Mouse (Mus musculus) heart, adult 2 months (tissue): ENCODE measurements around the gene Alg3. TPM values are rescaled to one million over a fixed set of nuclear protein-coding genes. Genes with fewer than 3 reads are reported as not detected.

Source experiments
- DNase-seq, 2 experiments: peaks; one replicate each; pipeline ENCODE4 v3.0.0; 2021
- H3K27ac ChIP-seq: fragments of 200-600 bp; 2 replicates; pipeline ENCODE4 v1.8.1; 2022
- H3K27me3 ChIP-seq: fragments of 200-500 bp; 2 replicates; pipeline ENCODE4 v1.6.1; 2012; ENCODE audit warnings: mild to moderate bottlenecking, low read length, inconsistent platforms, mixed read lengths; ENCODE audit not compliant: control insufficient read depth, insufficient read depth
- H3K36me3 ChIP-seq: fragments of 200-500 bp; 2 replicates; pipeline ENCODE4 v1.6.1; 2012; ENCODE audit warnings: low read length, inconsistent platforms; ENCODE audit not compliant: control insufficient read depth, insufficient read depth
- H3K4me1 ChIP-seq: fragments of 200-500 bp; 2 replicates; pipeline ENCODE4 v1.6.1; 2011; ENCODE audit warnings: low read length; ENCODE audit not compliant: control insufficient read depth, insufficient read depth
- H3K4me3 ChIP-seq: fragments of 200-600 bp; 2 replicates; pipeline ENCODE4 v1.8.1; 2022
- H3K79me2 ChIP-seq: fragments of 200-500 bp; replicated peaks from 2 replicates; pipeline ENCODE4 v1.6.1; 2012; ENCODE audit warnings: mild to moderate bottlenecking, inconsistent platforms, low read length, moderate library complexity, mixed read lengths; ENCODE audit not compliant: control insufficient read depth, insufficient read depth
- H3K9ac ChIP-seq: fragments of 200-500 bp; 2 replicates; pipeline ENCODE4 v1.6.1; 2012; ENCODE audit warnings: low read depth, mild to moderate bottlenecking, control low read depth, inconsistent platforms, low read length, mixed read lengths
- CTCF ChIP-seq: fragments of 200-600 bp; IDR thresholded peaks from 2 replicates; pipeline ENCODE4 v1.8.1; 2022; ENCODE audit warnings: antibody characterized with exemption, mild to moderate bottlenecking, moderate library complexity
- EP300 ChIP-seq: fragments of 200-500 bp; IDR thresholded peaks from 2 replicates; pipeline ENCODE4 v1.6.1; 2011; ENCODE audit warnings: low read depth, low read length, control low read depth; ENCODE audit not compliant: insufficient read depth
- POLR2A ChIP-seq: fragments of 200-500 bp; IDR thresholded peaks from 2 replicates; pipeline ENCODE4 v1.6.1; 2011; ENCODE audit warnings: mild to moderate bottlenecking, low read depth, low read length, control low read depth; ENCODE audit not compliant: insufficient read depth
- WGBS: fragments of 180-500 bp; shearing (Covaris S2); methylation state at CpG from one replicate; pipeline ENCODE4 v1.1.7; 2018; 5-methylcytosine and 5-hydroxymethylcytosine counted together
- intact Hi-C: fragments of 180-260 bp; cut with DNase I; formaldehyde crosslinking; loops from one replicate; pipeline ENCODE4 v1.15.1; 2025
- polyA plus RNA-seq: library from polyadenylated mRNA; depleted of rRNA; stranded (reverse); fragments of >200 nt; gene quantifications from 2 replicates; pipeline ENCODE4 v1.2.3, GENCODE M21; 2012
- total RNA-seq, 2 experiments: library from RNA; stranded (reverse); gene quantifications; 2 replicates each; pipeline ENCODE4 v1.2.3; 2021

The Alg3 gene
- total and polyA plus RNA-seq, 3 experiments, result 9.9 to 19.2 (median 10.4) TPM

GRCm38 (mm10) chr16:20619541-20620398 lies 8.2 kb upstream of the Alg3 start:
- intact Hi-C loops, result loop anchor here (1.0 kb wide), 1 partner anchor 8 kb away; the partner anchor contains the start of genes Alg3, Eef1akmt4 and Gm49333
- Histone ChIP-seq H3K36me3 (no peaks in the 10 kb centered on the region), H3K4me1 (peaks cover 1% of the 10 kb centered on the region; the same call in 1 of the 2 replicates), H3K9ac (no peak overlapping the region), H3K27me3 (no peaks in the 10 kb centered on the region), H3K79me2 (no peaks in the 10 kb centered on the region), H3K4me3 (peak overlapping the region; percentile 32), H3K27ac (no peak overlapping the region)
- WGBS, result 4% methylated on average over 81 of the region's 83 CpGs
- TF ChIP-seq POLR2A (no peak), EP300 (no peak), CTCF (no peak)
- peak; percentile 40 to 60 for DNase-seq

GRCm38 (mm10) chr16:20610501-20611356 lies 806 bp downstream of the Alg3 start:
- under 1% methylated on average over 28 of the region's 28 CpGs for WGBS

GRCm38 (mm10) chr16:20604705-20605104 lies 6.8 kb downstream of the Alg3 start:
- H3K36me3 ChIP-seq, result no peaks in the 10 kb centered on the region
- no peak overlapping the region for H3K27ac ChIP-seq
- TF ChIP-seq EP300, result no peak
- TF ChIP-seq CTCF, result no peak
- no peak for TF ChIP-seq POLR2A
- no peak for DNase-seq
- no peak overlapping the region for H3K9ac ChIP-seq
- H3K4me3 ChIP-seq, result no peak overlapping the region
- H3K4me1 ChIP-seq, result no peaks in the 10 kb centered on the region
- WGBS, result 64% methylated on average over 9 of the region's 9 CpGs
- H3K79me2 ChIP-seq, result no peaks in the 10 kb centered on the region
- intact Hi-C loops, result no loop called here
- H3K27me3 ChIP-seq, result no peaks in the 10 kb centered on the region

More at GRCm38 (mm10) chr16:20610501-20611356, 806 bp downstream of the Alg3 start:
- TF ChIP-seq EP300 (peak; percentile 66; the same call in 1 of the 2 replicates), CTCF (no peak), POLR2A (peak; percentile 85)
- H3K27me3 ChIP-seq, result no peaks in the 10 kb centered on the region
- peak; percentile 82 to 84 for DNase-seq
- H3K4me1 ChIP-seq, result peaks cover 1% of the 10 kb centered on the region
- H3K36me3 ChIP-seq, result no peaks in the 10 kb centered on the region
- H3K4me3 ChIP-seq, result peak overlapping the region; percentile 61
- intact Hi-C loops, result loop anchor here (1.0 to 5.0 kb wide), 5 partner anchors 10 to 112 kb away; partner anchors contain the start of genes Abcf3, Dvl3, Eif2b5 and Psmd2
- H3K9ac ChIP-seq, result peak overlapping the region; percentile 92
- H3K27ac ChIP-seq, result peak overlapping the region; percentile 74
- H3K79me2 ChIP-seq, result no peaks in the 10 kb centered on the region

- Histone ChIP-seq H3K4me3 (no peak overlapping the region), H3K79me2 (no peaks in the 10 kb centered on the region), H3K9ac (no peak overlapping the region), H3K27ac (no peak overlapping the region), H3K27me3 (no peaks in the 10 kb centered on the region), H3K4me1 (no peaks in the 10 kb centered on the region), H3K36me3 (no peaks in the 10 kb centered on the region)
- TF ChIP-seq CTCF, result no peak
- TF ChIP-seq EP300, result no peak
- no peak for TF ChIP-seq POLR2A
- no peak for DNase-seq
- WGBS, result 47% methylated on average over 5 of the region's 5 CpGs
- intact Hi-C loops, result no loop called here
Measured at GRCm38 (mm10) chr16:20600511-20600910, 11.0 kb downstream of the Alg3 start.

- no peak for DNase-seq
- WGBS, result 56% methylated on average over 7 of the region's 7 CpGs
Measured at GRCm38 (mm10) chr16:20596687-20597441, 14.7 kb downstream of the Alg3 start.

More at GRCm38 (mm10) chr16:20596687-20597441, 14.7 kb downstream of the Alg3 start:
- no peak overlapping the region for H3K9ac ChIP-seq
- no peak overlapping the region for H3K4me3 ChIP-seq
- H3K27ac ChIP-seq, result no peak overlapping the region
- H3K27me3 ChIP-seq, result no peaks in the 10 kb centered on the region
- no peaks in the 10 kb centered on the region for H3K79me2 ChIP-seq
- H3K36me3 ChIP-seq, result no peaks in the 10 kb centered on the region
- TF ChIP-seq CTCF (no peak), EP300 (no peak), POLR2A (no peak)
- H3K4me1 ChIP-seq, result no peaks in the 10 kb centered on the region
- intact Hi-C loops, result no loop called here
